Mouse (Mus musculus) thymus, postnatal 10 days (tissue): ENCODE data around the gene Sh3rf3.
"Not testable (repeated sequence)": the region's sequence is repeated elsewhere in the genome, so short reads cannot be mapped to it uniquely, and the experiment has no call there.

Experiments used
- DNase-seq, 2 experiments: peaks; one replicate each; pipeline ENCODE4 v3.0.0; 2021; ENCODE audit warnings: low spot score in 2 of 2

Gene Sh3rf3

DNA sequence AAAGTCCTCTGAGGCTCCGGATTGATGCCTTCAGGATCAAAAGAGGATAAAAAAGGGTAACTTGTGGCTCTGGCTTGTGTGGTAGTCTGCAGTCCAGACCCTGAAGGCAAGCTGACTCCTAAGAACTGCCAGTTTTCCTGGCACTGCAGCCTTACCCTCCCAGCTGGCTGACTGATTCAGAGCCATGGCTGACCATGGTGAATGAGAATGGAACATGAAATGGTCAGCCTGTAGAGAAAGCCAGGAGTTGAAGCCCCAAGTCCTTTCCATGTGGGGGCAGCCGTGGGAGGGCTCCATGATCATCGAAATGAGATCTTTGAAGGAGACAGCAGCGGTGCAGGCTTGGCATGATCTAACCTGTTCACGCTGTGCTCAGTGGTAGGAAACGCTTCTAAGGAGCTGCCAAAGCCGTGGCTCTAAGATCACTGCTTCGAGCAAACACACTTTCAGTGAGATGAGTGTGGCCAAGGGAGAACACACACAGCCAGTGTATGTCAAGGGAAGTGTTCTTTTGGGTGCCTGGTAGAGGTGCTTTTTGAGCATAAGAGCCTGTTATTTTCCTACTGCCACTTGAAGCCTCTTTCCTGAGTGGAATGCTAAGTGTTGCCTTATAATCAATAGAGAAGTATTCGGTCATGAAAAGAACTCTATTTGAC, 168.6 kb downstream of the Sh3rf3 start:
- no peak for DNase-seq

DNA sequence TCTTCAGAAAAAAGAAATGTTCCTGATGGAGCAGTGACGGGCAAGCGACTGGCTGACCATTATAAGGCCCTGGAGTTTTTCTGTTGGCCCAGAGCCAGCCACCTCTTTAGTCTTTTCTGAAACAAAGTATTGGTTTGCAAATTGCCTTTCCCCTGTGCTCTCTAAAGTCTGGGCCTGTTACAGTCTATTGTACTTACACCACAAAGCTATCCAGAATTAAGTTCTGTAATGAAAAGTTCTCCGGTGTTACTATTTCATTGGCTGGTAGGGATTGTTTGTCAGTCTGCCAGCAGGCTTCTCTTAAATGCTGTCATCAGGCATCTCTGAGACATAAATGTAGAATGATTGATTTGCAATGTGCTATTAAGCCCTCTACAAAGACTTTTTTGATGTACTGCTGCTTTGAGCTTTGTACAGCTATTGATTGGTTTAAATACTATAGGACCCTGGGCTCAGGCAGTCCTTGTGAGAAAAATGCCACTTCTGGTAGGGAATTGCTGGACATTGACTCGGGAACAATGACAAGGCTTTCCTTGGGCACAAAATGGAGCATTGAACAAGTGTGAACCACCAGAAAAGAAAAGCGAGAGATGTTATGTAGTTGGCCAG, 169.5 kb downstream of the Sh3rf3 start:
- no peak for DNase-seq

DNA sequence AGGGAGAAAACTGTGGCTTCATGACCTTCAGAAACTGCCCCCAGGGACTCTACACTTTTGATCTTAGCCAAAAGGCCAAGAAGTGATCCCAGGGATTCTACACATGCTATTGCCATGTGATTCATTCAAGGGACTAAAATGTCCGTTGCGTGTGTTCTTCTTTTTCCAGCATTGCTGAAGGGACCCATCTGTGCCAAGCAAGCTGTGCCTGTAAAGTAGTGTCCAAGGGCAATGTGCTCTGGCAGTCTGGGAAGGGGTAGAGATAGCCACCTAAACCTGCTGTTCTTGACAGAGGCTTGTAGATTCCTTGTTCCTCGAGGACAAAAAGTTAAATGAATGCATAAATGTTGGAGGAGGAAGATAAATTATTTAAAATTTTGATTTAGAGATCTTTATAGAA, 178.5 kb downstream of the Sh3rf3 start:
- no peak for DNase-seq

DNA sequence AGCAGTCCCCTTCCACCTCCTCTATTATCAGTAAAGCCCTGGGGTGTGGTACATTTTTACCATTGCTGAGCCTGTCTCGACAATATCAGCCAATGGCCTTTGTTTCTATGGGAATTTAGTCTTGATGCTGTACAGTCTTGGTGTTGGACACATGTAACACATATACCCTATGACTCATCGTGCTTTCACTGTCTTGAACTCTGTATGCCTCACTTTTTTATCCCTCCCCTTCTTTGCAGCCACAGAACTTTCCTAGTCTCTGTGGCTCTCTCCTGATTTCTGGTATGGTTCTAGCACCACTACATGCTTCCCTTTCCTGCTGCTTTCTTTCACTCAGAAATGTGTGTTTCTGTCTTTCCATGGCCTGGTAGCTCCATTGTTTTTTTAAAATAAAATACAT, 181.6 kb downstream of the Sh3rf3 start:
- no peak for DNase-seq

DNA sequence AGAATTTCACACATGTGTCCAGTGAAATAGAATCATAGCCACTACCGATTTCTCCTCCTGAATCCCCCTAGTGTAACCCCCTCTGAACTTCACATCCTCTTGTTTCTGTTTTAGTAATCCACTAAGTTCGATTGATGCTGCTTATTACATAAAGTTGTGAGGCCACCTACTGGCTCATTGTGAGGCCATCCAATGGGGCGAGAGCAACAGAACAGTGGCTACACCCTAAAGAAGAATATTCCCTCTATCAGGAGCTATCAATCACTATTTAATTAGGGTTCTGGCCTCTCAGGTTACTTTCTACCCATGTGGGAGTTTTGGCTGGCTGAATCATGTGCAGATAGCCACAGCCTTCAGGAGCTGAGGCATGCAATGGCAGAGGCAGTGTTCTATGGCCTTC, 182.0 kb downstream of the Sh3rf3 start:
- DNase-seq = no peak

DNA sequence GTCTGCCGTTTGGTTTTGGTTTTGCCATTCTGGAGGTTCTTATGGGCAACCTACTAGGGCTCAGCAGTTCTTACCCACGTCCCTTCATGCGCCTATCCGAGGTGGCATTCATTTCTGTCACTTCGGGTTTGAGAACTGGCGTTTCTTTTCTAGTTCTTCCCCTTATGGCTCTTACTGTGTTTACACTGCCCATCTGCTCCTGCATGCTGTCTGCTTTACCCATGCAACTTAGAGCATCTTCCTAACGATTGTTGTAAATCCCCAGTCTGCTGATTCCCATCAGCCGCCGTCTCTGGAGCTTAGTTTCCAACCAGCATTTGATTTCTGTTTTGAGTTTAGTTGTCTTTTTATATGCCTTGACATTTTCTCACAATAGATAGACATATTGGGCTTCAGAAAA, 189.2 kb downstream of the Sh3rf3 start:
- no peak for DNase-seq

DNA sequence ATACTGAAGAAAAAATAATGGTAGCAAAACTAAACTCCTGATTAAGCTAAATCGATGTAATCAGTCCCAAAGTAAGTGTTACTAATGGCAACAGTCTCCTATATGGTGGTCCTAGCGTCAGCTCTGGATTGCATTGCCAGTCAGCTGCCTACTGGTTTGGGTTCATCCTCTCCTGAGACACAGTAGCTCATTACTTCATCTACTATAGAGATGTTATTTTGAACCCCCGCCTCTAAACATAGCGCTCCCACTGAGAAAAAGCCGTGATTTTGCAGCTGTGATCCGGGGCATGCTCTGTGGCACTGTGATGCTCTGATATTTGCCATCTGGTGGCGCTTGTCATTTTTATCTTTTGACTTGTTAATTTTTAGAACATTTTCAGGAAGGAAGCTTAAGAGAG, 198.3 kb downstream of the Sh3rf3 start:
- no peak for DNase-seq

DNA sequence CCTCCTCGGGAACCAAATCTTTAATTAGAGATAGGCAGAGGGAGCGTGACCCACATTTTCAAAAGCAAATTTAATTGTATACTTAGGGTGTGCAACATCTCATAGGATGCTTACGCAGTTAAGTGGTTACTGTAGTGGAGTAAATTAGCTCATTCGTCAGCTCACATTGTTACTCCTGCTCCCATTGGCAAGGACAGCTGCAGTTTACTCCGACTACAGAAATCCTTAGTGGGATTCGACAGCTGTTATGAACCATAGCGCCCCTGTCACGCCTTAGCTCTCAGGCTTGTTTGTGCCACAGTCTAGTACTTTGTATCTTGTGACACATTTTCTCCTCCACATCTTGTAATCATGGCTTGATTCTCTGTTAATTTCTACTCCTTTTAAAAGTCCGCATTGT, 200.5 kb downstream of the Sh3rf3 start:
- DNase-seq = no peak

DNA sequence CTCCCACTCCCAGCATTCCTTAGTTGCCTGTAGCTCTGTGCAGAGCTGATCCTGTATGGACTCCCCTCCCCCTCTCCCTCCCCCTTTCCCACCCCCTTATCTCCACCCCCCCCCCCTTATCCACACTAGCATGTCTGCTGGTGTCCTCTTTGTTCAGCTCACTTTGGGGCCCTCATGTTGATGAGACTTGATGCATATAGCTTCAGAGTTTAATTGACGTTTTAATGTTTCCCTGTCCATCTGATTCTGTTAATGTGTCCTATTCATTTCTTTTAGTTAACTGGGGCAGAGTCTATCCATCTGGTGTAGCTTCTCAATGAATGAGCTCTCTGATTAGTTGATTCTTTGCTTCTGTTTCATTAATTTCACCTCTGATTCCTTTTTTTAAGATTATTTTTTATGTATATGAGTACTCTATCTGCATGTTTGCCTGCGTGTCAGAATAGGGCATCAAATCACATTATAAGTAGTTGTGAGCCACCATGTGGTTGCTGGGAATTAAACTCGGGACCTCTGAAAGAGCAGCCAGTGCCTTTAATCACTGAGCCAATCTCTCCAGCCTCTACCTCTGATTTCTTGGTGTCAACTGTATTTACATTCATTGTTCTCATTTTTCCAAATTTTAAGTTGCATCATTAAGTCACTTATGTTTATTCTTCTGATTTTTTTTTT, 206.3 kb downstream of the Sh3rf3 start:
- DNase-seq = no peak

DNA sequence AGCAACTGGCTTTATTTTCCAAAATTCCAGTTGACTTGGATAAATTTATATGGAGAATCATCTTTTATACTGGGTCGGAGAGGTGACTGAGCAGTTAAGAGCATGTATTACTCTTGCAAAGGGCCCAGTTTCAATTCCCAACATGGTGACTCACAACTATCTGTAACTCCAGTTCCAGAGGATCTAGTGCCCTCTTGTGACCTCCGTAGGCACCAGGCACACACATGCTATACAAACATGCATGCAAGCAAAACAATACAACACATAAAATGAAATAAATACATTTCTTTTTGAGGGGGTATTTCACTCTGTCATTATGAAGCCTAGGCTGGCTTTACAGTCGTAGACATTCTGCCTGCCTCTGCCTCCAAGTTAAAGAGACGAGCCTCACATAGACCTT, 237.3 kb downstream of the Sh3rf3 start:
- DNase-seq = no peak

DNA sequence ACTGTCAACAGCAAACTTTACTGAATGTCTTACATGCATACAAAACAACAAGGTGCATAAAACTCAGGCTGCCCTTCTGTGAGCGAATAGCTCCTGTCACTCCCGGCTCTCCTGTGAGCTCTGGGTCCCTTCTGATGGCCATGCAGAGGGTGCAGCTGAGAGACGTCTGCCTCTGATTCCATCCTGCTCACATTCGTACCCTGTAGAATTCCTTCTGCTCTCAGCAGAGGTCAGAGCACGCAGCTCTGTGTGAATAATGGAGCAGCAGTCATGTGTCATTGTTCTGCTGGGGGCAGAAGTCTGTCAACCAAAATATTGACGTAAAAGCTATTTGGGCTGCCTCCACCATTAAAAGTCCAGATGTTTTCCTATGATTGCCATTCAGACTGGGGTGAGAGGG, 243.1 kb downstream of the Sh3rf3 start:
- no peak for DNase-seq

DNA sequence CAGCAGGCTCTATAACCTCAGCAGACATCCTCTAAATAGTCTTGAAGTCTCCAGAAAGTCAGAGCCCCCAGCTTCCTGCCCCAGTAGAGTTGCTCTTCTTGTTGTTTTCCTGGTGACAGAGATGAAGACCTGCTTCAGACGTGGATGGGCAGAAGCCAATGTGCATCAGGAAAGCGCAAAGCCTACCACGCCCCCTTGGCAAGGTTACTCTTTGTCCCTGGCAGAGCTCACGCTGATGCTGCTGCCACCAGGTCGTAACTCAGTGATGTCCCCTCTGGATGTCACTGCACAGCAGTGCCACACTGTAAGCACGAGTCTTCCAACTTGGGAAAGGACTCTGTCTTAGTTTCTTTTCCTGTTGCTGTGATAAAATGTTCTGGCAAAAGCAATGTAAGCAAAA, 253.6 kb downstream of the Sh3rf3 start:
- DNase-seq = no peak

DNA sequence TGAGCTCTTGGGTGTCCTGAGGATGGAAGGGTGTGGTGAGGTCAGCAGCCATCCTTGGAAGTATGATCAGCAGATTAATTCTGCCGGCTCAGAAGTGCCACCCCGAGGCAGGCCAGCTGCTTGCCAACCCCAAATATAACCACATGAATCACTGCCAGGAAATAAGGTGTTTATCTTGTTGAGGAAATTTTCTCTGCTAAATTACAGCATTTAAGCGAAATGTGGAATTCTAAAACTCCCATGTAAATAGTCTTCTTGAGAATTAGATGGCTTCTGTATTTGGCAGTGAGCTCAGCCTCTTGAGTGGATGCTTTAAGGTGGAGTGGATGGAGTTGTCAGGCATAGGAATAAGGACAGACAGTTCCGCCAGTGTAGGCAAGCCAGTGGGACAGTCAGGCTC, 259.7 kb downstream of the Sh3rf3 start:
- DNase-seq = no peak

DNA sequence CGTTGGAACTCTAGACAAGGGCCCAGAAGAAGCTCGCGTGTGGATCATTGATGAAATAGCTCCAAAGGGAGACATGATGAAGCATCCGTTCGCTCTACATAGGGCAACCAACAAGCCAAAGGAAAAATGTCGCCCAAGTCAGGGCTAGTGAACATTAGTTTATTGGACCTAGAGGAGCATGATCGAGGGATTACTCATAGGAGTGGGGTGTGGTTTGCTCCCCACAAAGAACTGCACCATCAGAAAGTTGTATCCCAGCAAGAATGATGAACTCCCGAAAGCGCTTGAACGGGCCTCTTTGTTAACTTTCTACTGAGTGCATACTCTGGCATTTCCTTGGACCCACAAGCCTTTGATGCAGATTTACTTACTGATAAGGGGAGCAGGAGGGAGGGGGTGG, 263.5 kb downstream of the Sh3rf3 start:
- no peak for DNase-seq

DNA sequence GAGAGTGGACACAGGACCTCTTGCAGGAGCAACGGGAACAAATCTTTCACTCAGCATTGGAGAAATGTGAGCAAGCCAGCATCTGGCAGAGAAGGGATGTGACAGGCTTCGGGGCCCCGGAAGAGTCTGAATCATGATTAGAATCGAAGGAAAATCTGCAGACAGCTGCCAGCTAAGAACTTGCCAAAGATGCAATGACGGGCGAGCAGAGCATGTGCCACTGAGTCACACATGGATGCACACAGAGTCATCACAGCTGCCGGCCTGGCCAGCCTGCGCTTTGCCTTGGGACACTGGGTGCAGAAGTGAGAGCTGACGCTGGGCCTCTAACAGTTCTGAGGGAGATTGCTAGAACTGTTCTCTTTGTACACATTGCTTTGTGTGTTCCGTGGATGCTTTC, 264.8 kb downstream of the Sh3rf3 start:
- no peak for DNase-seq

DNA sequence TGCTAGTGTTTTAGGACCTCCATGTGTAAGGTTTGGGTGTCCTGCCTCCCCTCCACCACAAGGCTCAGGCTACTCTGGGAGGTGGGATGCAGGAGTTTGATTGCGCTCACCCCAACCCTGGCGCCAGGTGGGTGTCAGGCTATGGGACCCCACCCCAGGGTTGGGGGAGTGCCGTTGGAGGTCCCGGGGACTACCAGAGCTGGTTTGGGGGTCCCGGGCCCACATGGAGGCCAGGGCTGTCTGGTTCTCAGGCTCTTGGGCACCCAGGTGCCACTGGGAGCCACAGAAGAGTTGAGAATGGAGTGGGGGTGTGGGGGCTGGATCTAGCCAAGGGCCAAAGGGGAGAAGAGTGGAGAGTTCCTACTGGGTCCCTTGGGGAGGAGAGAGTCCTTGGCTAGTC, 272.4 kb downstream of the Sh3rf3 start:
- DNase-seq = no peak

DNA sequence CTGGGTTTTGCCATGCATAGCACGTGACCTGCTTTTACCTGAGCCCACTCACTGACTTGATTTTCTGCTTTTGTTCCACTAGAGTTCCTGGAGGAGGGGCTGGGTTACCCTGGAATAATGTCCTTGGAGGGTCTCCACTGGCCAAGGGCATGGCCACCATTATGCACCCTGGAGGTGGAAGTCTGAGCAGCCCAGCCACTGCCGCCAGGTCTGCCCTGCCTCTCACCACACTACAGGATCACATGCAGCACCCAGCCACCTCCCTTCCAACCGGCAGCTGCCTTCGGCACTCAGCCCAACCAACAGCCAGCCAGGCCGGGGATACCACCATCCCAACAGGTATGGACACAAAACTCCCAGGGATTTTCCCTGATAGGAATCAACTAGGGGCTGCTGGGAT, 273.4 kb downstream of the Sh3rf3 start:
- DNase-seq = no peak

DNA sequence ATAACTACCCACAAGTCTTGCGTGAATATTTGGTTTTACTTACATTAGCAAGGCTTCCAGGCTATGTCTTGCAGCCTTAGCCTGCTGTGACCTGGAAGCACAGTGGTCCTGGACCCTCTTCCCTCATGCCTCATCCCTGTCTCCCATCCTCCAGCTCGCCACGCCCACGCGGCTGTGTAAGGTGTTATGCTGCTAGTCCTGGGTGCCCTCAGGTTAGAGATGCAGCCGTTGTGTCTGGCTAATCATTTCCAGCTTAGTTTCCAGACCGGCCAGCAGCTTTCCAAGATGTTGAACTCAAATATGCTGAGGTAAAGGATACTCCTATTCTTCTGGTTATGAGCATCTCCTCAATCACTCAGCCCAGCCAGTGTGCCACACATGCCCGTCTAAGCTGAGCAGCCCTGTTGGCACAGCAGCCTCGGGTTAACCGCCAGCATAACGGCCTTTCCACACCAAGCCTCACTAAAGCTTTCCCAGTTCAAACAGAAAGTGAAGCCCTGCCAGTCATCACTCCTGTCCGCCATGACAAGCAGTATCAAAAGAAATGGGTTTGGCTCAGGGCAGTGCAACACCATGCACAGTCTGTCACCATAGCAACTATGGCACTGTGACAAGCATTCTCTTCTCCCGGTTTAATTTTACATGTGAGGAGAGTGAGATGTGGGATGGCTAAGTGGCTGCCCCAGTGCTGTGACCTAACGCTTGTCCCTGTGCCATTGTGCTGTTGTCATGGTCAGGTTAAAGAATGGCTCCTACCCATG, 276.9 kb downstream of the Sh3rf3 start:
- DNase-seq = no peak

DNA sequence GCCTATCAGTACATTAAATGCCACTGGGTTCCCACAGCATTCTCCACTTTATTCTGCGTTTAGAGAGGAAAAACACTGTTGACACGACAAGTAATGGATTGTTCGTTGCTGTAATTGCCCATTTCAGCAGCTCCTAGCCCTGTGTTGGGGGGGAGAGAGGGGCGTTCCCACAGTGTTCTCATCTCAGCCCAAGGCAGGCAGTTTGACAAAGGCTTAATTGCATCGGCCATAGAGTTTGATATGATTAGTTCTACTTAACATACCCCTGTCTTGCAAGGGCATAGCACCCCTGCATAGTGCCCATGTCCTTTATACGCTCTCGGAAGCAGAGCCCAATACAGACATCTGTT, 277.4 kb downstream of the Sh3rf3 start:
- DNase-seq = no peak

DNA sequence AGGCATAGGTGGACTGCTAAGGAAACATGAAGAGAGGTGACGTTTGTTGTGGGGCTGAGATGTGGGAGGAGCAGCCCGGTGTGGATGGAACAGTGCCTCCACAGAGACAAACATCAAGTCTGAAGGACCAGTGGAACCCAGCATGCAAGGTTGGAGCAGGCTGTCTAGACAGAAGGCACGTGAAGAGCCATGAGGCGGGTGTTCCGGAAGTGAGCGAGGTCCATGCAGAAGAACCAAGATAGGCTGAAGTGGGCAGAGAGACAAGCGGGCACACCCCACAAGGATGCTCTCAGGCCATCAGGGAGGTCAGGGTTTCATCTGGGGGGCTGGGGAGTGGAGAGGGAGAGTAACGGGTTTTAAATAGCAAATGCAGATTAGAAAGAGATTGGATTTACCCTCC, 278.4 kb downstream of the Sh3rf3 start:
- DNase-seq = no peak

DNA sequence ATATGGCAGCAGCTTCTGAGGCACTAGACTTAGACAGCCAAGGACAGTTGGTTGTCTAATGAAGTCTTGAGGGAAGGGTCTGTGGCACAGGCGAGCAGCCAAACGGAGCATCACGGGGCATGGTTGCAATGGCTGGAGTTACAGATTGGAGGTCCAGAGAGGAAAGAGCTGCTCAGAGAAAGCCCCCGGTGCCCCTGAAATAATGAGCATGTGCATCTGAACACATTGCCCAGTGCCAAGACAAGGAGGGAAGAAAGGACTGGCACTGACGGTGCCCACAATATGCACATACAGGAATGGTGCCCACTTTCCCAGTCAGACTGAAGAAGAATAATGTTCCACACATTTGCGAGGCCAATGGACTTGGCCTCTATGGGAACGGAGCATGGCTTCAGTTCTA, 278.8 kb downstream of the Sh3rf3 start:
- DNase-seq = no peak

DNA sequence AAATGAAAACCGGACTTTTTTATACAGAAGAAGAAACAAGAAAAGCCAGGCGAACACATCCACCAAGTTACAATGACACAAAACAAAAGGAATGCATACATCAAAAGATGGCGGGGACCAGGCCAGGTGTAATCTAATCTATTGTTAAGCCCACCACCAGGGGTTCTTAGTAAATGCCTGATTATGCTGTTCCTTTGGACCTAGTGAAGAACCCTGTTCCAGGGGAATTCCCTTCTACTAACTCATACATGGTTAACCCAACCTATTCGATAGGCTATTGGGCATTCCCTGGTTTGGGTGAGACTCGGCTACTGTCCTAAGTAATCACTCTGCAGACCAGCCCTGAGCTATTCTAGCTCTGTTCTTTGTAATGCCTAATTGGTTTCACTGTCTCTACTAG, 289.9 kb downstream of the Sh3rf3 start:
- not testable (repeated sequence) for DNase-seq

DNA sequence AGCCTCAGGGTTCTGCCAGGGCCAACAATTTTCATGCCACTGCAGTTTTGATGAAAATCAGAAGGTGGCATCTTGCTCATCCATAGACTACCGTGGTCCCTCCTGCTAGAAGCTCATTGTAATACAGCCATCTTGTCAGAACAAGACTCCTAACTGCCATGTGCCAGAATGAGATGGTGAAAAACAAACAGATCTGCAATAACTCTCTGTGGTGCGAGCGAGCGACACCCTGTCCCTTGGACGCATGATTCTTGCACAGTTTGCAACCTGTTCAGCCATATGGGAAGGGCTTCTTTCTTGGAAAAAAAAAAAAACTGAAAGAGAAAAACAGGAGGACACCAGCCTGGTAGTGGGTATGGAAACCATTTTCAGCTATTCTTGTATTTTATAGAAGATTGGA, 291.5 kb downstream of the Sh3rf3 start:
- DNase-seq = no peak
